Mouse (Mus musculus) heart, postnatal 10 days (tissue): ENCODE results near the gene Tm7sf3. TPM values are rescaled to one million over a fixed set of nuclear protein-coding genes. Genes with fewer than 3 reads are reported as not detected.

ENCODE experiments used
- total RNA-seq, 2 experiments: library from RNA; stranded (reverse); gene quantifications; 2 replicates each; pipeline ENCODE4 v1.2.3; 2021

Gene Tm7sf3
- total RNA-seq, 2 experiments from 2014 or later, result 23.4 to 27.1 TPM

Other genes starting within 250 kb of the Tm7sf3 start
- gene Itpr2, start 140.6 kb downstream of the Tm7sf3 start, total RNA-seq, result 10 to 100 TPM; 31.5 to 41.9 TPM
- gene Fgfr1op2, start 65.6 kb downstream of the Tm7sf3 start, total RNA-seq, result 10 to 100 TPM; 61.6 to 65.4 TPM
- gene Ints13, start 65.0 kb downstream of the Tm7sf3 start, total RNA-seq, result 10 to 100 TPM; 22.7 to 27.6 TPM
- 10 to 100 TPM; 53.8 to 59.7 TPM for gene Med21, start 277 bp downstream of the Tm7sf3 start, total RNA-seq
- 10 to 100 TPM; 18.7 to 19.1 TPM for gene Stk38l, start 82.2 kb upstream of the Tm7sf3 start, total RNA-seq
- 1 to 10 TPM; 1.4 to 1.5 TPM for gene Arntl2, start 153.2 kb upstream of the Tm7sf3 start, total RNA-seq
- under 1 TPM; 0.40 to 0.62 TPM for gene Smco2, start 207.3 kb upstream of the Tm7sf3 start, total RNA-seq
- gene Ppfibp1, start 245.7 kb upstream of the Tm7sf3 start, total RNA-seq, result 100 to 1,000 TPM in 1 of 2 experiments, 10 to 100 TPM in 1; 78.5 to 106 TPM